In the genomic region with DNA sequence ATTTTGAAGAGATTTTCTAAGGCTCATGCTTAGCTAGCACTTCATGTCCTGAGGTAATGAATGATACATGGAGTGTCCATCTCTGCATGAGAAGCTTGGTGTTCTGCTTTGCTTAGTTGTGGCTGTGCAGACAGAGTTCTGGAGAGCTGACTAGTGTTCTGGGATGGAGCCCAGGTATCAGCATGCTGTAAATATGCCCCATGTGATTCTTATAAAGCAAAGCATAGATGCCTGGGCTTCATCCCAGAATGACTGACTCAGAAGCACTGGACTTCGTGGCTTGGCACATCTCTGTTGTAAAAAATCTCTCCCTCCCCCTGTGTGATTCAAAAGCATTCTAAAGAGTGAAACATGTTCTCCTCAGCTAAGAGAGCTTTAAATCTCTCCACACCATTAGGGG, we compare ENCODE assay signal across 15 mouse cellular contexts. TPM values are rescaled to one million over a fixed set of nuclear protein-coding genes. Genes with fewer than 3 reads are reported as not detected.
DNase-seq lines count a peak whose midpoint lies in the region; ATAC-seq and TF ChIP-seq lines count a peak whose summit lies in the region.
"Had no signal": no experiment of that assay in that cellular context is flagged by ENCODE, and none has a peak within 500 bp of the region (broad histone marks: within the 10 kb centered on the region; RNA-seq: fewer than 3 reads in every experiment).

No protein-coding gene starts in this region.

- H3K36me3 ChIP-seq in heart, postnatal 0 days (replicated peaks; ENCODE audit: control insufficient read depth, insufficient read depth, low read length): no peaks in the 10 kb centered on the region
- no peaks in the 10 kb centered on the region for H3K36me3 ChIP-seq in midbrain, embryonic 16.5 days (ENCODE audit: control insufficient read depth, insufficient read depth, low read length)
- H3K36me3 ChIP-seq: embryonic facial prominence, embryonic 12.5 days had no signal

- TF ChIP-seq EP300 in heart, postnatal 0 days (IDR thresholded peaks at IDR 0.05; ENCODE audit: low read depth): no peak

- peak; percentile 72 for ATAC-seq in heart, postnatal 0 days (ENCODE audit: insufficient read depth, low read depth)
- no peak for ATAC-seq in midbrain, embryonic 16.5 days

- no peaks in the 10 kb centered on the region for H3K27me3 ChIP-seq in heart, postnatal 0 days (ENCODE audit: control insufficient read depth, insufficient read depth, low read length)
- no peaks in the 10 kb centered on the region for H3K27me3 ChIP-seq in midbrain, embryonic 16.5 days (ENCODE audit: control insufficient read depth, insufficient read depth, low read depth, low read length)
- H3K27me3 ChIP-seq: embryonic facial prominence, embryonic 12.5 days had no signal

- no peak for TF ChIP-seq CTCF in heart, postnatal 0 days (IDR thresholded peaks at IDR 0.05; ENCODE audit: low read depth)

- H3K4me2 ChIP-seq in heart, postnatal 0 days (ENCODE audit: low read depth, low read length): no peak overlapping the region
- H3K4me2 ChIP-seq in midbrain, embryonic 16.5 days (ENCODE audit: low read length): no peak overlapping the region
- H3K4me2 ChIP-seq: embryonic facial prominence, embryonic 12.5 days; midbrain, embryonic 11.5 days had no signal

- WGBS in heart, postnatal 0 days: 24% methylated on average over 1 of the region's 1 CpGs
- WGBS in midbrain, embryonic 16.5 days: 53% methylated on average over 1 of the region's 1 CpGs

- peak; percentile 28 to 45 for DNase-seq in layer of hippocampus, adult 18-20 months (ENCODE audit: low spot score in 2 of 2)
- DNase-seq in layer of hippocampus, postnatal 25 days (ENCODE audit: extremely low spot score in 1 of 2, low spot score in 1 of 2): no peak
- DNase-seq in cerebellum, adult 18-20 months: peak; percentile 67 to 79
- DNase-seq in heart, postnatal 0 days (ENCODE audit: low spot score): peak; percentile 29
- DNase-seq in right cerebral cortex, postnatal 10 days (ENCODE audit: low spot score in 2 of 2): peak; percentile 36 to 55
- DNase-seq in spleen, postnatal 10 days (ENCODE audit: low spot score in 2 of 2): no peak
- no peak for DNase-seq in embryo, embryonic 9.5 days (ENCODE audit: extremely low spot score)
- DNase-seq: adrenal gland, postnatal 10 days; kidney, postnatal 10 days had no signal

- no peak overlapping the region for H3K27ac ChIP-seq in heart, postnatal 0 days (ENCODE audit: low read depth)
- H3K27ac ChIP-seq in midbrain, embryonic 16.5 days (ENCODE audit: low read length): no peak overlapping the region
- H3K27ac ChIP-seq: embryonic facial prominence, embryonic 12.5 days; liver, embryonic 14.5 days had no signal

- no peaks in the 10 kb centered on the region for H3K9me3 ChIP-seq in heart, postnatal 0 days (replicated peaks; ENCODE audit: control insufficient read depth, low read length)
- no peaks in the 10 kb centered on the region for H3K9me3 ChIP-seq in midbrain, embryonic 16.5 days (replicated peaks; ENCODE audit: control insufficient read depth, low read length, poor library complexity, severe bottlenecking)
- H3K9me3 ChIP-seq: embryonic facial prominence, embryonic 12.5 days had no signal

- H3K9ac ChIP-seq in heart, postnatal 0 days (replicated peaks; ENCODE audit: low read depth, low read length): no peak overlapping the region
- no peak overlapping the region for H3K9ac ChIP-seq in midbrain, embryonic 16.5 days (ENCODE audit: low read depth, low read length)
- H3K9ac ChIP-seq: embryonic facial prominence, embryonic 12.5 days; liver, embryonic 14.5 days had no signal

- no peak overlapping the region for H3K4me3 ChIP-seq in heart, postnatal 0 days (ENCODE audit: low read depth, low read length)
- H3K4me3 ChIP-seq in midbrain, embryonic 16.5 days (ENCODE audit: low read depth, low read length): no peak overlapping the region
- H3K4me3 ChIP-seq: embryonic facial prominence, embryonic 12.5 days had no signal

- H3K4me1 ChIP-seq in heart, postnatal 0 days (ENCODE audit: control insufficient read depth, insufficient read depth): peaks cover 9% of the 10 kb centered on the region; the same call in 1 of the 2 replicates
- H3K4me1 ChIP-seq in midbrain, embryonic 16.5 days (ENCODE audit: control insufficient read depth, insufficient read depth, low read length): no peaks in the 10 kb centered on the region
- H3K4me1 ChIP-seq: embryonic facial prominence, embryonic 12.5 days had no signal

RNA-seq across cellular contexts. Expression of gene Slc35f4, which starts 32.1 kb away (rescaled TPM):
- total RNA-seq in layer of hippocampus, adult 18-20 months (2021): 10 to 100 TPM; 13.7 to 15.4 TPM
- 10 to 100 TPM; 13.9 to 15.9 TPM for total RNA-seq in layer of hippocampus, postnatal 25 days (2021)
- total RNA-seq in heart, postnatal 0 days (2014; rRNA removed; ENCODE audit: low replicate concordance): not detected in 2 replicates
- 0.12 and 0.14 TPM in 2 replicates for polyA plus RNA-seq in heart, postnatal 0 days (2015; fragmentation: Nextera tagmentation; extraction: Ambion mirVana)
- polyA plus RNA-seq in midbrain, embryonic 16.5 days (2015; fragmentation: Nextera tagmentation; extraction: Ambion mirVana): 19.2 and 23.3 TPM in 2 replicates
- total RNA-seq: adrenal gland, postnatal 10 days; hematopoietic stem cell, adult 5-6 weeks had no signal
- polyA plus RNA-seq: embryonic facial prominence, embryonic 12.5 days; liver, embryonic 14.5 days; thymus, postnatal 0 days had no signal

Comparison
In these comparisons a context has a peak if more than half of its experiments do, and no peak if none do; other contexts are left out.
1. DNase-seq: peak in layer of hippocampus, adult 18-20 months (2 of 2), cerebellum, adult 18-20 months (2 of 2), heart, postnatal 0 days (single experiment) and right cerebral cortex, postnatal 10 days (2 of 2); none in layer of hippocampus, postnatal 25 days (0 of 2), spleen, postnatal 10 days (0 of 2) and embryo, embryonic 9.5 days (single experiment).
2. RNA of gene Slc35f4, which starts 32.1 kb away (total RNA-seq): 13.9 to 15.9 TPM in layer of hippocampus, postnatal 25 days and 13.7 to 15.4 TPM in layer of hippocampus, adult 18-20 months; not detected in heart, postnatal 0 days; every median in the first group is over 10 times any median in the second.